Mouse (Mus musculus) cerebellum, postnatal 36 days (tissue): ENCODE results near the gene Cntn6.

Experiments
- DNase-seq, 2 experiments: peaks; one replicate each; pipeline ENCODE4 v3.0.0; 2021 to 2022; ENCODE audit warnings: mixed read lengths in 2 of 2

Cntn6 gene

DNA sequence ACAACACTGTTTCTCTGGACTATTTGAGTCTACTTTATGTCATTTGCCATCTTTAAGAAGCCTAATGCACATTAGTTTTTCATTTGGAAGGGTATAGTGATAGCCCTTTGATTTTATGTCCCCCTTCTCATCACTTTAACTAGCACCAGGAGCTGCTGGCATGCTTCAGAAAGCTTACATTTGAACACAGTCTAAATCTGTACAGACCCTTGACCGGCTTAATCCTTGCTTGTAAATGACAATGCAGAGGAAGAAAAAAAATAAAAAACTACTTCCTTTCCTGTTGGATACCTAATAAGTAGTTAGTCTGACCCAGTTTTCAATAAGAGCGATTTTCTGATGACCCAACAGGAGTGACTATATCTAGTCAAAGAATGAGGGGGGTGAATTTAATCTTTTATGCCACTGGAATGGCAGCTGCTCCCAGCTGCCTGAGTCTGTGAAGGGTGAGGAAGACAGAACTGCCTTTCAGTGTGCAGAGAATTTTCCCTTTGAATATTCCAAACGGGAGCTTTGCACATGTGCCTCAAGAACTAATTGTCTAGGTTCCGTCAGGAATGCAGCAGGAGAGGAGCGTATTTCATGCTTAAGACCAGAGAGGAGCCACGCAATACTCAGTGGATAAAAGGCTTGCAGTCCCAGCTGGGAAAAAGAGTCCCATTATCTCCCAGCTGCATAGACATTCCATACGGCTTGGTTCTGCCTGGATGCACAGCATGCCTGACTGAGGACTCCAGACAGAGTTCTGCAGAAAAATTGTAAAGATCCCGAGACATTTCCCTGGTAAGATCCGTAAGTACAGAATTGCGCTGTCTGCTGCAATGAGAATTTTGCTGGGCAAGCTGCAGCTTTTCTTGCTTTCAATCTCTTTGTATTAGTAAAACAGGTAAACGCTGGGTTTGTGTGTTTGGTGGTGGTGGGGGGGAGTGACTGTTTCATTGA, at the start of gene Cntn6:
TSS of gene Cntn6 (plus strand) at position 301 of the 942 bp plus-strand sequence.
- peak; percentile 38 to 67 for DNase-seq

DNA sequence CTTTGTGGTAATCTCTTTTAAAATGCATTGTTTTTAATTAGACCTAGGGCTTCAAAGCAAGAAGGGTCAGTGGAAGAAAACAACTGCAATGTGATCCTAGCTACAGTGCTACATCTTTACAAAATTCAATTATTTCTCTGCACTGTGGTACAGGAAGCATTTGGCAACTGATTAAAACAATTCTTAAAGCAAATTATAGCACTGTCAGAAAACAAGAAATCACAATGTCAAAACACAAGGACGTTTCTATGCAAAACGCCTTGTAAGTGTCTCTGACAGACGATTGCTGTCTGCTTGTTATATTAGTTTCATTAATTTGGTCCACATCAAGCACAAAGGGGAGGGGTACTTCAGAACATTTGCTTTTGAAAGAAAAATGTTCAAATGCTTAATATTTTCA, 48.9 kb upstream of the Cntn6 start:
- DNase-seq, result no peak

DNA sequence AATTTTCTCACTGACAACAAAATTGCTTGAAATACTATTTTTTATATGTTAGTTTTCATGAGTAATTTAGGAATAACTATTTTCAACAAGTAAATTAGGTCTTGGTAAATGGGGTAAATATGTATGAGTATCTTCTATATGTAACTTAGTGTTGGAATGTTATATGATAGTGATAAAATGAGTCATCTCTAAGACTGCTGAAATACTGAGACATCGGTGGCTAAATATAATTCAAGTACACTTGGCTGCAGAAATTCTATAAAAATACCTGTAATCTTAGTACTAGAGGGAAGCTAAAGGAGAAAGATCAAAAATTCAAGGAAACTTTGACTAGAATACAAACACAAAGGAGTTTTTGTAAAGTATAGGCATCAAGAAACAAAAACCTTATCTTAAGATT, 21.9 kb upstream of the Cntn6 start:
- DNase-seq, result no peak

DNA sequence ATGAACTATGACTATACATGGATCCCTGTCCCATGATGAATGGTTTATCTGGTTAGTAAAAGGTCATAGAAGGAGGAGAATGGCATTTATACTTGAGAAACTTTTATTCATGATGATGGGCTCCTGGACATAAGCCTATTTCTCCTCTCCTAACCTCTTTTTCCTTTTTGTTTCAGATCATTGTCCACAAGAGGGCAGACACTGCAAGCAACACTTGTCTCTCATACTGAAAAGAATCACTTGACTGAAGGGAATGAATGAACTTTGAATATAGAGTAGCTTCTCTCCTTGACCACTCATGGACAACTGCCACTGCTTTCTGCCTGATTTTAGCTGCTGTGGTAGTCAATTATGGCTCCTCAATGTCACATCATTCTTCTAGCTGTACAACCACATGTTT, 13.3 kb upstream of the Cntn6 start:
- peak; percentile 8 to 33 for DNase-seq

DNA sequence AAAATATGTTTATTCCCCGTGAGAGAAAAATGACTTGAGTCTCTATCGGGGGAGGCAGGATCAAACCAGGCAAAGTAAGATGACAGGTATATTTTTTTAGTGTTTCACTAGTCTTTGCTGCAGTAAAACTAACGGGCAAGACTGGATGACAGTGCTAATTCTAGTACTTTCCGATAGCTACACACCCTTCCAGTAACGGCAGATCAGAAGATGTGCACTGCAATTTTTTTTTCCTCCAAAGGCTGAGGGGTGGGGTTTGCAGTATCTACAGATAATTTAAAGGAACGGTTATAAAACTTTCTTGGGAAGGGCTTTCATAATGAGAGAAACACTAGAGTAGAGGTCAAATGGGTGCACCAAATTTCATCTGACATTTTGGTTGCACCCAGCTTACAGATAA, 869 bp downstream of the Cntn6 start:
- DNase-seq, result no peak

DNA sequence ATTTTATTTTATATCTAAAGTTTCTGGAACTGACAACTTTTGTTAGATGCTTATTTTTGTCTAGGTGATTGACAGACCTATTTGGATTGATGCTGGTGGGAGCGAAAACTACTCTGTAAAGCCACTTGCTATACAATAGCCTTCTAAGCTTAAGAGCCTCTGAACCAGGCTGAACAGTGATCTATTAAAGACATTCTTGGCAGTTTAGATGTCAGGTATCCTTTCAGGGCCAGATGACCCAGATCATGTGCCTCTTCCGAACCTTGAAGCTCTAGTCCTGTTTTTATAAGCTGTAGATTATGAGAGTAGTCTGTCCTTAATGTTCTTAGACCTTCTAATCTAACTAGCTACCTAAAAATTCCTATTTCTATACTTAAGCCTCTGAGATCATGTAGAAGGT, 3.2 kb downstream of the Cntn6 start:
- DNase-seq, result peak in 1 of 2 experiments; percentile 31

DNA sequence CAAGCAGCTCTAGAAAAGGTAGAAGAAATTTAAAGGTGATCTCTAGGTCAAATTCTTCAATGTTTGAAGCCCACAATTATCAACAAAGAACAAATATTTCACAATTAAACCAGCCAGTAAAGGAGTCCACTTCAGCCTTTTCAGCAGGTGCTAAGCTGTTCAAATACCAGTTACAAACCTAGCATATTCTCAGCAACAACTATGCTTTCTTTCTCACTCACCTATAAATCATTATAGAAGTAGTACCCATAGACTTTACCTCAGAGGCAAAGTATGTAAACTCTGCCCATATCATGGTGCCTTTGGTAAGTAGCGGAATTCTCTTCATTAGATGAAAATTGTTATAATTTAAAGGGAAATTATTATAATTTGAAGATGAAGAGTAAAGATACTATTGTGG, 71.4 kb downstream of the Cntn6 start:
- no peak for DNase-seq

DNA sequence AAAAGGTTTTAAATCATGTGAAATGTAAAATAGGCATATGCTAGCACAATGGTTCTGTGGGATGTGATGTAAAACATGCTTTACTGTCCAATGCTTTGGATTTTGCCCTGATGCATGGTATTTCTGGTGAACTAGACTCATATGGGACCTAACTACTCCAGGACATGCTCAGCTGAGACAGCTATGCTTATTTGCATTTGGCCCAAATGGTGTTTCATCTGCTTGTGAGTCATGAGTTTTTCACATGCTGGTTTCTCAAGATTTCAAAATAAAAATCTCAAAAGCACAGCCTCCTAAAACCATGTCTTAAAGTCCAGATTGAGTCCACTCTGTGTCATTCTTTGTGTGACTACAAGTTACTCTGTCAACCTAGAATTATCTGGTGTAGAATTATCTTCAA, 77.0 kb downstream of the Cntn6 start:
- DNase-seq, result no peak

DNA sequence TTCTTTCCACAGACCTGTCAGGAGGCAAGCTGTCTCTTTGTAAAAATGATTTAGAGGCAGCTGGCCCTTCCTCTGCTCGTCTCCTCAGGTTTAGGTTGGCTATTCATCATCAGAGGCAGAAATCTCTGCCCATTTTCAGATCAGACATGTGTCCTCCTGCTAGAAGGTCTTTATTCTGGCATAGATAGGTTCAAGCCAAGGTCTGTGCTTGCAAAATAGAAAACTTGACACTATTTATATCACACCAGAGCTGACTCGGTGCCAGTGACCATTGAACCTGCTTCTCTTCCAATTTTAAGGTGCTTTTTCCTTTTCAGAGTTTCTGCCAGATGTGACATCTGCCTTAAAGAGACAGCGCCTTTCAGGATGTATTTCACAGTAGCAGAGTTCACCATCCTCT, 95.4 kb downstream of the Cntn6 start:
- DNase-seq, result peak; percentile 14 to 21

DNA sequence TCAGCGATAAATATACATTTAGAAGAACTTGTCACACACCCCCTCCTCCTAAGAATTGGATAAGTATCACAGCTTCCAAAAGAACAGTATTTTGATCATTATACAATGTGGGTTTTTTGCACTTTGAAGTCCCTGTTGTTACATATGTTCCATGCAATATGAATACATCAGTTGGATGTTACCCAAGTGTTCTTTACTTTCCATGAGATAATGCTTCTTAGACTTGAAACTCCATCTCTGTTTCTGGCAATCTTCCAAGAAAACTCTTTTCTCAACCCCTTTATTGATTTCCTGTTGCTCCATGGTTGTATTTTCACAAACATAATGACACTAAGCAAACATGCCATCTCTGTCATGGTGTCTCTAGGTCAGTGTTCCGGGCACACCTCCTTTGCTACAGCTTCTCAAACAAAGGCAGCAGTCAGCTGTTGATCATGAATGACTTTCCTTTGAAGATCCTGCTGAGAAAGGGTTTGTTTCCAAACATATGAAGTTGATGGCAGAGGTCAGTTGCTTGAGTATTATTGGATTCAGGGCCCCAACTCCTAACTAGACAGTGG, 108.3 kb downstream of the Cntn6 start:
- no peak for DNase-seq

DNA sequence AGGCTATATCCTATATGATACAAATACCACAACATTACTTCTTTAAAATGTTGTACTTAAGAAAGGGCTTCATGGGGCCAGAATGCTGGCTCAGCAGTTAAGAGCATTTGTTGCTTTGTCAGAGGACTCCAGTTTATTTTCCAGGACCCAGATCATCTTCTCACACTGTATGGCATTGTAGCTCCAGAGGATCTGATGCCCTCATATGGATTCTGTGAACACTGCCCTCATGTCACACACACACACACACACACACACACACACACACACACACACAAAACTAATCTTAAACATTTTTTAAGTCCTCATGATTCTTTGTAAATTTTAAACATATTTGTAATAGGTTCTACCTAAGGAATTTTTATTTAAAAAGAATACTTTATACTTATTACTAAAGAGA, 110.3 kb downstream of the Cntn6 start:
- DNase-seq, result no peak

DNA sequence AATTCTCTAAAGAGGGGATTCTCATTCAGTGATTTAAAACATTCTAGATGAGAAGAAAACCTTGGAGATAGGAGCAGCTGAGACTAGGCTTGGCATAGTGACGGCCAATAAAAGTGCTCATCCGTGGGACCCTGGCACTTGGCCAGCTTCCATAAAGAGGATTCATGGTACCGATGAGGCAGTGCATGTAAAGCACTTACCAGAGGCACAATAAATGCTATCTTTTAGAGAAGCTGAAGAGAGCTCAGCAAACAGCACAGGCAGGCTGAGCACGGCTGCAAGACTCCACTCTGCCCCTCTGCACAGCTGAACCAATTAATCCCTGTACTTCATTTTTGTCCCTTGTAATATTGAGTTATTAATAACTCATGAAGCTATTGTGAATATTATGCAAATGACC, 110.8 kb downstream of the Cntn6 start:
- DNase-seq, result peak in 1 of 2 experiments; percentile 22

DNA sequence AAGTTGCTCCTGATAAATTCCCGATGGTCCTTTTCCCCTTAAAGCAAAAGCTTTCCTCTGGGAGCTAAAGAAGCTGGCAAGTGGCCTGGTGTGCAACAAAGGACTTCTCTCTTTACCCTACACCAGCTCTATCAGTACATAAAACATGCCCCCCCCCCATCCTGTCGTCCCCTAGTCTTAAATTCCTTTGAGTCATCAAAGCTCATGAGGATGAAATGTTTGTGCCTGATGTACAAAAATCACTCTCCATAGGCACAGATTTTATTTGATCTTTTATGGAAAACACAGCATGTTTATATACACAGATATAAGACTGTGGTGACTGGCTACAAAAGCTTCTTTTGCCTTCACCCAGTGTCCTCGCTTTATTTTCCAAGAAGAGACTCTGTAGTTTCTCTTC, 112.6 kb downstream of the Cntn6 start:
- DNase-seq, result no peak

DNA sequence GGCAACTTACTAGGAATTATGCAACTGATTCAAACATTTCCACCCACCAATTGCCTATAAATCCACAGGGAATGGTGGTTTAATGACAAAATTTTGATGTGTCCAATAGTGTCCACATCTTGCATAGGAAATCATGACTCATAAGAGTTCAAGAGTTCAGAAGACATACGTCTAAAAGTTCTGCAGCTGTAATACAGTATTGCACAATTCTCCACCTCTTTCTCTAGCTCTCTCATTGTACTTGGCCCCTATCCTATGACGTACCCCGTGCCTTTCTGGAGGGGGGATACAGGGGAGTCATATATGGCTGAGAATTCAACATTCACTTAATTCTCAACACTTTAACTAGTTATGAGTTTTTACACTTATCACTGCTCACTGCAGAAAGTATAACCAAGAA, 160.9 kb downstream of the Cntn6 start:
- DNase-seq, result no peak

DNA sequence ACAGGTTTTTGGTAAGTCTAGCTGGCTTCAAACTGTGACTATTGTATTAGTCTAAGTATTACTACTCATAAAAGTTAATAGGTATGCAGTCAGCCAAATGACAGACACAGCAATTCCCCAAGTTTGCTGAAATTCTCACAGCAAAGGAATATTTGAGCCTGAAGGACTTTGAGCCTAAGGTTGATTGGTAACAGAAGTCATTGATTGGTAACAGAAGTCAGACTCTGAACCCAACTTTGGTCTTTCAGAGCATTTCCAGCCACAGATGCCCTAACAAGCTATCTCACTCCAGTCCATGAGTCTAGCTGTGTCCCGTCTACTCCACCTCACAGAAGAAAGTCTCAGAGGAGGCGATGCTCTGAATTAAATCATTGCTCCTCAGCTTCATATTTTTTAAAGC, 176.1 kb downstream of the Cntn6 start:
- no peak for DNase-seq

DNA sequence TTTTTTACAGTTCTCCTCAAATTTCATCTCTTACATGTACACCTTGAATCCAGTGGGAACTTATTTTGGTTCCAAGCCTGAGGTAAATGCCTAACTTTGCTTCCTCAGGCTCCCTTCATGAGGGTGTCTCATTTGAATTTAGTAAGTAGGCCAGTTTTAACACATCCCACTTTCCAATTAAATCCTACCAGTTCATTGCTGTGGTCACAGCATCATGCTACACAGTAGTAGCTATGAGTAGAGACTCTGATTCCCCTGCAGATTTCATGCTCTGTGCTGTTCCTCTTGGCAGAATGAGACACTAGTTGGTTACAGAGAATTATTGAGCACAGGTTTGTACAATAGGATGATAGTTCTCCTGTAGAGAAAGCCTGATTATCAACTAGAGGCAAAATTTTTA, 181.7 kb downstream of the Cntn6 start:
- no peak for DNase-seq

DNA sequence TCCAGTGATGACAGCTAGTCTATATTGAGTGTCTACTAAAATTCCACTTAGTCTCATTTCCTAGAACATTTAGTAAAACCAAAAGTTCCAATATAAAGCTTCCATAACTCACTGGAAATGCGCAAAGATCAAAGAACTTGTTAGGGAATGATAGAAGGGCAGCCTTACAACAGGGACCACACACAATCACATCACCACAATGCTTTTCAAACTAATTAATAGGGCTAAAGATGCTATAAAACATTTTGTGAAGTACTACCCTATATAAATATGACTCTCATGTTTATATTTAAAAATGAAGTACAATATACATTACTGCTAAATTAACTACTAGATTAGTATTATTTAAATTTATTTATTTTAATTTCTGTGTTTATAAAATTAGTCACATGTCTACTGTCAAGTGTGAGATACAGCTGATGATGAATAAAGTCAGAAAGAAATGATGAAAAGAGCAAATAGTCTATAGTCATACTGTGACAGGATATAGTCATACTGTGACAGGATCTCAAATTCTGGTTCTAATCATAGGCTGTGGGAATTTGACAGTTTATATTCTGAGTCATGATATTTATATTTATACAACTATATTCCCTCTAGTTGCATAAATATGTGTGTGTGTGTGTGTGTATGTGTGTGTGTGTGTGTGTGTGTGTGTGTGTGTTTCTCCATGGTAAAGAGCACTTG, 187.4 kb downstream of the Cntn6 start:
- no peak for DNase-seq

DNA sequence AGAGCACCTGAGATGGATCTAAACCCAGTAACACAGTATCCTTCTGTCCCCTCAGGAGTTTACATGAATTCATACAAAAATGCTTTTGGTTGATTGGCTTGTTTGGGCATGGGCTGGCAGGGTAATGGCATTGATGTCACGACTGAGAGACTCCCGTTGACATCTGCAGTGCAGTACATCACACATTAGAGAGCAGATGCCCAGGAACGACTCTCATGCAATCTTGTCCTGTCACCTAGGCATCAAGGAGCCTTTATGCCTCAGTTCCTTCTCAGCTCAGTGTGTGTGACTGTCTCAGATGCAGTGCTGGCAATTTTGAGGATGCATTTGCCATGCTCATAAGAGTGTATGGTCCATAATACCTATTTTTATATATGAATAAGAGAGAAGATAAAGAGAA, 195.4 kb downstream of the Cntn6 start:
- peak; percentile 9 to 43 for DNase-seq

DNA sequence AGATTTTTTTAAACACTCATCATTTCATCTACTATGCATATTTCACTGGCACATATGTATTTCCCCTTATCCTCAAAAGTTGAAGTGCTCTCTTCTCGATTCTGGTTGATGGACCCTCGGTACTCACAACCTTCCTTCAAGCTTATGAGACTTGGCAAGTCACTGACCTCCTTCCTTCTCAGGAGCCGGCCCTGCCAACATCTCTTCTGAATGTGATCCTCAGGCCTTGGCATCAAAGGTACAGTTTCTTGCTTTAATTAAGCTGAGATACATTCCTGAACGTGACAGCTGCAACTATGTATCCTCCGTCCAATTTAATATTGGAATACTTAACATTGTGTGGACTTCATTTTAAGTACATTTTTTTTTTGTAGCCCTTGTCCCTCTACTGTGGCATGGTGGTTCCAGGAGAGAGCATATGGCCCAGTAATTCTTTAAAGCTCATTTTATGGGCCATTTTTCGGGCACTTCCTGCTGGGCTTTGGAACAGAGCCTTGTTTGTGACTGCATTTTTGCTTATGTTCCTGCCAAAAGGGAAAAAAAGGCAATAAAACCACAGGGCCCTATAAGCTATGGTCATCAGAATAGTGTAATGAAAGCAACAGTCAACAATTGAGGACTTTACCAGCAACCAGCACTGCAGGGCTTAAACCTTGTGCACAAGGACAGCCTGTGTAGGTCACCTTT, 196.0 kb downstream of the Cntn6 start:
- DNase-seq, result peak; percentile 89 to 95

DNA sequence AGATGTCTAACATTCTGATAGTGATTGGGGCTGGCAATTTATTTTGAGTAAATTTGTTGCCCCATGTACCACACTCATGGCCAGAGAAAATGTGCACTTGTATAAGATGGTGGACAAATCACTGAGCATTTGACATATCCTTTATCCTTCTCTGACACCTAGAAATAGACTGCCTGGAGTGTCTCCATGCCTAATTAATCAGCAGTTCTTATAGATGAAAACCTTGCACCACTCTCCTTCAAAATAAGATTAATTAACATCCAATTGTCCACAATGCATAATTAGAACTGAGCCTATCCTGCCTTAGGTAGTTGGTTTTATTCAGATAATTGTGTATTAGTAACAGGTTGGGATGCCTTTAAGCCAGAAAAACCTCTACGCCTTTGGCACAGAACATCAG, 236.0 kb downstream of the Cntn6 start:
- no peak for DNase-seq

DNA sequence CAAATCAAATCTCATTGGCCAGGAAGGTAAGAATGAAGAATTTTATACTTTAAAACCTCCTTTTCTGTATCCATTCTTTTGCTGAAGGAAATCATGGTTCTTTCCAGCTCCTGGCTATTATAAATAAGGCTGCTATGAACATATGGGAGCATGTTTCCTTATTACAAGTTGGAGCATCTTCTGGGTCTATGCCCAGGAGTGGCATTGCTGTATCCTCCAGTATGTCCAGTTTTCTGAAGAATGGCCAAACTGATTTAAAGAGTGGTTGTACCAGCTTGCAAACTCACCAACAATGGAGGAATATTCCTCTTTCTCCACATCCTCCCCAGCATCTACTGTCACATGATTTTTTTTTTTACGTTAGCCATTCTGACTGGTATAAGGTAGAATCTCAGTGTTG, 241.7 kb downstream of the Cntn6 start:
- DNase-seq, result peak in 1 of 2 experiments; percentile 5

DNA sequence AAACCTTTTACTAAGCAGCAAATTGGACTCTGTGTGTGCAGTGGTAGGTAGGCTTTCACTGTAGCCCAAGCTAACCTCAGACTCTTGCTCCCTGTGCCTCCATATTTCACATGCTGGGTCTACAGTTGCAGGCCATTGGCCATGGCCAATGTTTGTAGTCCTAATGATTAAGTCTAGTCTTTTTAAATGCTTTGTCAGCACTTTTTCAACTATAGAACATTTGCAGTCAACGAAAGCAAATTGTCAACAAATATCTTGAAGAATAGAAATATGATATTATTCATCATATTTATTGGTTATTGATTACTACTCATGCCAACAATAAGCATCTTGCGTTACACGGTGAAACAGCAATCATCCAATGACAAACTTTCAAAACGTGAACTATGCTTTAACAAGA, 246.4 kb downstream of the Cntn6 start:
- no peak for DNase-seq

DNA sequence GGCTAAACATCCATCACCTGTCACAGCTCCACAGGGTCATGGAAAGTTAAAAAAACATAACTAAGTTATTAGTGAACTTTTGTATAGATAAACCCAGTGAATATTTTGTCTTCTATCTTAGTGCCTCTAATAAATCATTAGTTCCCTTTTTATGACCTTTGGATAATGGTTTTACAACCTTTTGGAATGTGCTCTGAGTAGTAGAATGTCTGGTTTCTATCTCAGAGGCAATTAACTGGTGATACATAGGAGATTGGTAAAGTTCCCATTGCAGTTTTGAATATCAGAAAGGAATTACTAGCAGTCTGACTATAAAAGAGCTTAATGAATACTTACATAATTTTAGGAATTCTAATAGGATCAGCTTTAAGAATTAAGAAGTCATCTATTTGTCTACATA, 265.5 kb downstream of the Cntn6 start:
- DNase-seq, result no peak
